Mouse (Mus musculus) intestine, embryonic 14.5 days (tissue): ENCODE measurements around the gene Mpl. TPM values are rescaled to one million over a fixed set of nuclear protein-coding genes. Genes with fewer than 3 reads are reported as not detected.

ENCODE experiments used
- ATAC-seq: fragments of 200-750 bp; cut with Nextera tagmentation; replicated peaks from 2 replicates; pipeline ENCODE4 v1.8.0; 2017; ENCODE audit warnings: low read depth, moderate number of reproducible peaks, moderate TSS enrichment, moderate library complexity; ENCODE audit not compliant: low FRiP score, low TSS enrichment
- DNase-seq: peaks from one replicate; pipeline ENCODE4 v3.0.0-alpha.2; 2018; ENCODE audit warnings: low spot score
- H3K27ac ChIP-seq: fragments of 300-500 bp; sonication (generic); 2 replicates; pipeline ENCODE4 v1.5.1; 2014; ENCODE audit warnings: low read depth, mild to moderate bottlenecking, control low read depth
- H3K27me3 ChIP-seq: fragments of 300-500 bp; sonication (generic); replicated peaks from 2 replicates; pipeline ENCODE4 v1.6.1; 2014; ENCODE audit warnings: low read length, control low read depth; ENCODE audit not compliant: control insufficient read depth, insufficient read depth
- H3K36me3 ChIP-seq: fragments of 300-500 bp; sonication (generic); 2 replicates; pipeline ENCODE4 v1.6.1; 2014; ENCODE audit warnings: low read length, control low read depth; ENCODE audit not compliant: control insufficient read depth, insufficient read depth
- H3K4me1 ChIP-seq: fragments of 300-500 bp; sonication (generic); replicated peaks from 2 replicates; pipeline ENCODE4 v1.6.1; 2014; ENCODE audit warnings: low read length, control low read depth, mixed read lengths; ENCODE audit not compliant: control insufficient read depth, insufficient read depth
- H3K4me2 ChIP-seq: fragments of 300-500 bp; sonication (generic); 2 replicates; pipeline ENCODE4 v1.6.1; 2014; ENCODE audit warnings: low read length
- H3K4me3 ChIP-seq: fragments of 300-500 bp; sonication (generic); 2 replicates; pipeline ENCODE4 v1.5.1; 2014; ENCODE audit warnings: low read depth, low read length, control low read depth, mixed read lengths
- H3K9ac ChIP-seq: fragments of 300-500 bp; sonication (generic); 2 replicates; pipeline ENCODE4 v1.6.1; 2014; ENCODE audit warnings: mild to moderate bottlenecking, low read length
- H3K9me3 ChIP-seq: fragments of 300-500 bp; sonication (generic); 2 replicates; pipeline ENCODE4 v1.6.1; 2016; ENCODE audit warnings: low read length, control low read depth; ENCODE audit not compliant: control insufficient read depth
- WGBS: fragments of 180-500 bp; shearing (Covaris S2); extraction: QIAGEN DNeasy Blood & Tissue Kit; methylation state at CpG from one replicate; pipeline ENCODE4 v1.1.7; 2014; 5-methylcytosine and 5-hydroxymethylcytosine counted together
- polyA plus RNA-seq: library from polyadenylated mRNA; unstranded; fragments of >200 nt; fragmentation: Nextera tagmentation; extraction: Ambion mirVana; gene quantifications from 2 replicates; pipeline ENCODE4 v1.2.1, GENCODE M21; 2014

Mpl gene
- polyA plus RNA-seq, 1 experiment from 2014 or later = 0.46 TPM

GRCm38 (mm10) chr4:118471281-118471680 lies 14.0 kb upstream of the Mpl start:
- ATAC-seq = no peak
- no peak overlapping the region for H3K27ac ChIP-seq
- H3K36me3 ChIP-seq = no peaks in the 10 kb centered on the region
- H3K27me3 ChIP-seq = no peaks in the 10 kb centered on the region
- 0 out of 2 replicates have a peak, but pooled peaks cover 4% of the 10 kb centered on the region for H3K9me3 ChIP-seq
- H3K4me2 ChIP-seq = no peak overlapping the region
- no peak overlapping the region for H3K4me3 ChIP-seq
- H3K4me1 ChIP-seq = no peaks in the 10 kb centered on the region; the same call in 1 of the 2 replicates
- WGBS = 79% methylated on average over 6 of the region's 6 CpGs
- no peak overlapping the region for H3K9ac ChIP-seq
- DNase-seq = no peak

DNA sequence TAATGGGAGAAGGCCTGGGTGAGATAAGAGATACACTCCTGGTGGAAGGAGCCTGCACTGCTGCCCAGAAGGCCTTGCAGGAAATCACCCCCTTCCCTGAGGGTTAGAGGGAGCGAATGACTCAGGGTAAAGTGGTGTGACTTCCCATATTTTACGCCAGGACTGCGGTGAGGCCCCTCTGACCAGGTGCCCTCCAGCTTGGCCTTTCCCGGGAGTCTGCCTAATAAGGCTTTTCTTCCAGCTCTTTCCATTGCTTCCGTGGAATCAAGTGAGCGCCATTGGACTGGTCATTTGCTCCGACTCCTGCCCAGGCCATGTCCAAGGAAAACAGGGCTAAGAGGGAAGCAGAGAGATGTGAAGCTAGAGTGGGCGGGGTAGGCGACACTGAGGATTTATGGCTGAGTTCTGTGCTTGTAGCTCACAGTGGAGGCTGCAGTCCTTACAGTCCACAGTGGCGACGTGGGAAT lies 8.4 kb upstream of the Mpl start:
- Histone ChIP-seq H3K9ac (no peak overlapping the region), H3K9me3 (0 out of 2 replicates have a peak, but pooled peaks cover 4% of the 10 kb centered on the region), H3K27me3 (no peaks in the 10 kb centered on the region), H3K4me1 (no peaks in the 10 kb centered on the region), H3K27ac (no peak overlapping the region), H3K4me3 (no peak overlapping the region), H3K4me2 (no peak overlapping the region), H3K36me3 (no peaks in the 10 kb centered on the region)
- DNase-seq (peak; percentile 56), ATAC-seq (0 out of 2 replicates have a peak, but pooled peaks have one; percentile 55)
- WGBS = 24% methylated on average over 11 of the region's 11 CpGs

DNA sequence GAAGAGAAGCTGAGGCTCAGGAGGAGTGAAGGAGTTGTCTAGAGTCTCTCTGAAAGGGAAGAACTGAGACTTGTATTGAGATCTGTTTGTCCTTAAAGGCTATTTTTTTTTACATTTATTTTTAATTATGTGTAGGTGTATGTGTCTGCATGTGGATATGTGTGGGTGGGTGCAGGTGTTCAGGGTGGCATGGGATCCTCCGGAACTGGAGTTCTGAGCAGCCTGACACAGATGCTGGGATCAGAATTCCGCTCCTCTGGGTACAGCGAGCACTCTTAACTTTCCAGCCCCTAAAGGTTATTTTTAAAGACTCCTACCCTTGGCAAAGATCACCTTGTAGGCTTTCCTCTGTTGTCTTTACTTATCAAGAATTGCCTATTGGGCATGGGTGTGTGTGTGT lies 7.6 kb upstream of the Mpl start:
- no peak for ATAC-seq
- Histone ChIP-seq H3K9me3 (0 out of 2 replicates have a peak, but pooled peaks cover 4% of the 10 kb centered on the region), H3K4me2 (no peak overlapping the region), H3K9ac (no peak overlapping the region), H3K27ac (no peak overlapping the region), H3K36me3 (no peaks in the 10 kb centered on the region), H3K4me3 (no peak overlapping the region), H3K27me3 (no peaks in the 10 kb centered on the region), H3K4me1 (no peaks in the 10 kb centered on the region)
- WGBS = 85% methylated on average over 3 of the region's 3 CpGs
- DNase-seq = no peak

DNA sequence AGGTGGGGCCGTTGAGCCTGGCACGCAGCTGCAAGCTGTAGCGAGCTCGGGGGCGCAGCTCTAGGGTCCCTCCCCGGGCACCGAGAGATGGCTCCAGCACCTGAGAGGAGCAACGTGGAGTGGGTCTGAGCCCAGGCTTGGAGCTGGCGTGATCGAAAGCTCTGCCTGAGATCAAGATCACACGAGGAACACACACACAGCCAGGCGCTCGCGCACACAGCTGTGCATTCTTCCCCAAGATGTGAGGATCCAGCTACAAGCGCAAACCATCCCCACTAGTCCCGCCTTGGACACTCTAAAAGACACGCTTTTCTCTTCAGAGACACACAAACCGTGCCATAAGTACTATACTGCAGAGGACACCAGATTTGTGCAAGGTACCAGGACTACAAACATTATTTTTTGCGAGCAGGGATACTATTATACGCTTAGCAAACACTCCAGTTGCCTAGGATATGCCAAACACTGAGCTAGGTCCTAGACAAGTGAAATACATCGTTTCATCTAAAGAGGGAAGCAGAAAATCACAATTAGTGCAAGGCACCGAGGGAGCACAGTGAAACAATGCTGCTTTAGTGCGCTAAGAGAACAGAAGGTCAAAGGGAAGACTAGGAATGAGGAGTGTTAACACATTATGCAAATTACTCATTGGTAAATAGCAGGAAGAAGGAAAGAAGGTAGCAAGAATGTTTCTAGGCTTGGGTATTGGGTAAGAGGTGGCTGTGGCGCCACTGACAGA lies 10.7 kb downstream of the Mpl start:
- 33% methylated on average over 23 of the region's 24 CpGs for WGBS
- ATAC-seq (no peak; the same call in 1 of the 2 replicates), DNase-seq (no peak)
- H3K27ac ChIP-seq = no peak overlapping the region
- peak overlapping the region; percentile 35 for H3K9ac ChIP-seq
- H3K4me3 ChIP-seq = peak overlapping the region; percentile 35
- no peaks in the 10 kb centered on the region for H3K27me3 ChIP-seq
- H3K4me2 ChIP-seq = peak overlapping the region; percentile 85
- H3K4me1 ChIP-seq = peaks cover 12% of the 10 kb centered on the region
- no peaks in the 10 kb centered on the region for H3K36me3 ChIP-seq
- H3K9me3 ChIP-seq = no peaks in the 10 kb centered on the region

GRCm38 (mm10) chr4:118445781-118446414 lies 11.4 kb downstream of the Mpl start:
- WGBS = 25% methylated on average over 18 of the region's 18 CpGs
- DNase-seq (peak; percentile 69), ATAC-seq (peak; percentile 82)
- Histone ChIP-seq H3K9ac (peak overlapping the region; percentile 35), H3K27me3 (no peaks in the 10 kb centered on the region), H3K4me3 (peak overlapping the region; percentile 35), H3K27ac (no peak overlapping the region), H3K9me3 (no peaks in the 10 kb centered on the region), H3K4me2 (peak overlapping the region; percentile 85), H3K36me3 (no peaks in the 10 kb centered on the region), H3K4me1 (peaks cover 12% of the 10 kb centered on the region)

DNA sequence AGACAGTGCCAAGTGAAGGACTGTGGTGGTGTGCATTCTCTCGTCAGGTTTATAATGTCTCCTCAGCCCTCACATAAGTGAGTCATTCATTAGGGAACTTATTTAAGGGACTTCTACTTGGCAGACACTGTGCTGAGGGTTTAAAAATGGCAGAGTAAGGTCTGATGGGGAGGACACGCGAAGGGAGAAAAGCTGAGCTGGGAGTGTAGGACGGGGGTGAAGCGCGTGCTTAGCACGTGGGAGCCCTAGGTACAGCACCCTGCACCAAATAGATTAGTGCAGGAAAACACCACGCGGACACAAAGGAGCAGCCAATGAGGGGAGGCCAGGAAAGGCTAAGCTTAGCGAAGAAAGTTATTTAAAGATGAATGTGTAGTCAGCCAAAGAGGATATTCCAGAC lies 12.2 kb downstream of the Mpl start:
- Histone ChIP-seq H3K9ac (no peak overlapping the region), H3K9me3 (no peaks in the 10 kb centered on the region), H3K4me3 (no peak overlapping the region), H3K4me2 (no peak overlapping the region), H3K27me3 (no peaks in the 10 kb centered on the region), H3K36me3 (no peaks in the 10 kb centered on the region), H3K27ac (no peak overlapping the region), H3K4me1 (peaks cover 12% of the 10 kb centered on the region)
- ATAC-seq = no peak
- no peak for DNase-seq
- WGBS = 87% methylated on average over 10 of the region's 10 CpGs

- Histone ChIP-seq H3K4me1 (peaks cover 25% of the 10 kb centered on the region), H3K27ac (peak overlapping the region; percentile 86), H3K27me3 (no peaks in the 10 kb centered on the region), H3K9ac (peak overlapping the region; percentile 65), H3K36me3 (peaks cover 30% of the 10 kb centered on the region), H3K4me3 (peak overlapping the region; percentile 66), H3K9me3 (no peaks in the 10 kb centered on the region), H3K4me2 (peak overlapping the region; percentile 77)
- WGBS = 6% methylated on average over 12 of the region's 12 CpGs
- DNase-seq = peak; percentile 77
- ATAC-seq = no peak
Observed at GRCm38 (mm10) chr4:118437829-118438253, 19.5 kb downstream of the Mpl start.

DNA sequence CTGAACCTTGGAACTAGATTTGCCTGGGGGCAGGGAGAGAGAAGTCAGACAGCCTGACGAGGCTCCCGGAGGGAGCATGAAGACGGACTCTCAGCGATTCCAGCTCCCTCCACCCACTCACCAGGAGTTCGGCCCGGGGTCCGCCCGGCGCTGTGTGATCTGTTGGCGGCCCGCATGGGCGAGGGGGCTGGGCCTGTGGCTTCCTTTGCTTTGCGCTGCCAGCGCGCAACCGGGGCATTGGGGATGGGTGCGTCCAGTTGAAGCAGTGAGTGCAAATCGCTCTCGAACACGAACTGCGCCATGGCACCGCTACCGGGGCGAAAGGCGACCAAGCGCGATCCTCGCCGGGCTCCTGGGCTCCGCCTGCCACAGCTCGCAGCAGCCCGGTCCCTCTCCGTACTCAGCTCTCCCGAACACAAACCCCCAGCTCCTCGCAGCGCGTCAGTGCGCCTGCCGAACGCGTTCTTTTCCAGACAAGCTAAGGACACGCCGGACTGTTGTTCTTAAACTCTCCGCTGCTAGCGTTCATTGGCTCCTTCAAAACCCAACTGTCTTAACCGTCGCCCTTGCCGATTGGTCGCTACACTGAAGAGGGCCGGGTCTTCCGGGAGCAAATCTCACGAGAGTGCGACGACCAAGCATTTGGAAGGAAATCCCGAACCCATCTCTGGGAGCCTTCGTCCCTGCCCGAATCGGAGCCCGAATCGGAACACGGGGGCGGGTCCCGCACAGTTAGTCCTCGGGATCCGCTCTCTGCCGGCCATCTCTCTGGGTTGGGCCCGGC lies 20.3 kb downstream of the Mpl start, which contains the start of gene Cdc20:
Cdc20 (minus strand) TSS at position 533 of the 784 bp plus-strand sequence.
- Histone ChIP-seq H3K4me2 (peak within 1 kb of the TSS; percentile 77), H3K27ac (peak within 1 kb of the TSS; percentile 86), H3K4me1 (peaks cover 25% of the 10 kb centered on the region), H3K27me3 (no peaks in the 10 kb centered on the region), H3K9ac (peak within 1 kb of the TSS; percentile 65), H3K36me3 (peaks cover 38% of the 10 kb centered on the region), H3K9me3 (no peaks in the 10 kb centered on the region), H3K4me3 (peak within 1 kb of the TSS; percentile 66)
- WGBS = under 1% methylated on average over 67 of the region's 67 CpGs
- ATAC-seq (peak; percentile 94), DNase-seq (peak; percentile 93)
